Mouse (Mus musculus) myocyte (in vitro differentiated cells): ENCODE measurements around the gene Sash1. TPM values are rescaled to one million over a fixed set of nuclear protein-coding genes. Genes with fewer than 3 reads are reported as not detected.

Experiments used
- H3K27me3 ChIP-seq: one replicate; pipeline ENCODE4 v1.6.1; 2011; ENCODE audit not compliant: control insufficient read depth, insufficient read depth, insufficient read length
- H3K36me3 ChIP-seq: one replicate; pipeline ENCODE4 v1.6.1; 2011; ENCODE audit not compliant: control insufficient read depth, insufficient read depth
- H3K4me2 ChIP-seq: one replicate; pipeline ENCODE4 v1.6.1; 2011; ENCODE audit warnings: low read depth, control low read depth
- H3K4me3 ChIP-seq: one replicate; pipeline ENCODE4 v1.5.1; 2011; ENCODE audit warnings: mild to moderate bottlenecking, control low read depth, moderate library complexity
- H3K79me2 ChIP-seq: one replicate; pipeline ENCODE4 v1.6.1; 2011; ENCODE audit not compliant: control insufficient read depth, insufficient read depth
- H3ac ChIP-seq: one replicate; pipeline ENCODE4 v1.6.1; 2011; ENCODE audit not compliant: control insufficient read depth, insufficient read length
- CEBPB ChIP-seq: IDR thresholded peaks from 2 replicates; pipeline ENCODE4 v1.6.1; 2011; ENCODE audit warnings: mild to moderate bottlenecking, moderate library complexity; ENCODE audit not compliant: poor library complexity, insufficient read depth, severe bottlenecking
- E2F4 ChIP-seq: IDR thresholded peaks from one replicate; pipeline ENCODE4 v1.6.1; 2011; ENCODE audit warnings: mild to moderate bottlenecking, control low read depth, moderate library complexity; ENCODE audit not compliant: insufficient read depth
- MAX ChIP-seq: IDR thresholded peaks from one replicate; pipeline ENCODE4 v1.6.1; 2011; ENCODE audit warnings: low read depth, mild to moderate bottlenecking, control low read depth
- MYOD1 ChIP-seq, 3 experiments: IDR thresholded peaks; one replicate each; pipeline ENCODE4 v1.6.1; 2011; ENCODE audit warnings: control low read depth in 2 of 3, low read depth in 2 of 3, mild to moderate bottlenecking in 2 of 3, moderate library complexity in 1 of 3; ENCODE audit not compliant: insufficient read length in 2 of 3, control insufficient read depth in 1 of 3
- MYOG ChIP-seq, 3 experiments: IDR thresholded peaks; one replicate each; pipeline ENCODE4 v1.6.1; 2011; ENCODE audit warnings: control low read depth in 2 of 3, low read depth in 2 of 3, mild to moderate bottlenecking in 2 of 3; ENCODE audit not compliant: insufficient read length in 2 of 3, control insufficient read depth in 1 of 3, insufficient read depth in 1 of 3
- POLR2A ChIP-seq: IDR thresholded peaks from one replicate; pipeline ENCODE4 v1.6.1; 2011; ENCODE audit warnings: low read depth, mild to moderate bottlenecking, control low read depth, moderate library complexity; ENCODE audit not compliant: insufficient read length
- POLR2AphosphoS2 ChIP-seq: IDR thresholded peaks from one replicate; pipeline ENCODE4 v1.6.1; 2011; ENCODE audit warnings: low read depth, control low read depth; ENCODE audit not compliant: insufficient read length
- REST ChIP-seq: IDR thresholded peaks from one replicate; pipeline ENCODE4 v1.6.1; 2011; ENCODE audit warnings: mild to moderate bottlenecking, control low read depth, moderate library complexity; ENCODE audit not compliant: insufficient read depth, insufficient read length
- SRF ChIP-seq: IDR thresholded peaks from one replicate; pipeline ENCODE4 v1.6.1; 2011; ENCODE audit warnings: low read depth; ENCODE audit not compliant: control insufficient read depth, insufficient read length
- TCF12 ChIP-seq: IDR thresholded peaks from one replicate; pipeline ENCODE4 v1.6.1; 2011; ENCODE audit warnings: mild to moderate bottlenecking, control low read depth; ENCODE audit not compliant: poor library complexity, insufficient read depth, severe bottlenecking
- TCF3 ChIP-seq: IDR thresholded peaks from one replicate; pipeline ENCODE4 v1.6.1; 2011; ENCODE audit warnings: low read depth, control low read depth; ENCODE audit not compliant: insufficient read length
- USF1 ChIP-seq: IDR thresholded peaks from one replicate; pipeline ENCODE4 v1.6.1; 2011; ENCODE audit warnings: low read depth, mild to moderate bottlenecking, control low read depth, moderate library complexity
- polyA plus RNA-seq: library from polyadenylated mRNA; unstranded; fragments of >200 nt; fragmentation: generic; extraction: Trizol; gene quantifications from one replicate; pipeline ENCODE4 v1.2.1, GENCODE M21; 2012; ENCODE audit warnings: missing spikeins

Gene Sash1
- polyA plus RNA-seq, 1 experiment = 1.9 TPM

DNA sequence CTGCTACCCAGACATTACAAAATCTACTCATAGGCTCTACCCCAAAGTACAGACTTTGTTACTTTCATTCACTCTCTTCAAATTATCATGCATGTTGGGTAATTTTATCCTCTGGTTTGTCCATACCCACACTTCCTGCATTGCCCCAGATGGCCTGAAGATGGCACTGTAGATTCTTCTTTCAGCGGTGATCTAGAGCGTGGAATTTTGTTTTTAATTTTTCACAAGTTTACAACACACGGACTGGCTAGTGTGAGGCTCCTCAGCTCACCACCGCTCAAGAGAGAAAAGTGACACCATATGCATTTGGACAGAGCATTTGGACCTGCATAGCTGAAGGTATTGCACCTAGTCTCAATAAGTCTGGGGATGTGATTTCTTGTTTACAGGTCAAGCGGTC lies 93.5 kb downstream of the Sash1 start:
- Histone ChIP-seq H3ac (no peak overlapping the region), H3K36me3 (no peaks in the 10 kb centered on the region), H3K79me2 (no peaks in the 10 kb centered on the region), H3K27me3 (no peaks in the 10 kb centered on the region), H3K4me3 (no peak overlapping the region), H3K4me2 (no peak overlapping the region)
- no peak for TF ChIP-seq MAX
- TF ChIP-seq MYOD1 (IDR thresholded peaks at IDR 0.05; ENCODE audit: control insufficient read depth in 1 of 3, insufficient read length in 2 of 3, low read depth in 2 of 3) = no peak
- no peak for TF ChIP-seq E2F4

- H3K27me3 ChIP-seq = no peaks in the 10 kb centered on the region
Measured at GRCm38 (mm10) chr10:8789096-8789495, 96.8 kb downstream of the Sash1 start.

GRCm38 (mm10) chr10:8787221-8787620 lies 98.6 kb downstream of the Sash1 start:
- TF ChIP-seq CEBPB (no peak), MYOD1 (IDR thresholded peaks at IDR 0.05; ENCODE audit: control insufficient read depth in 1 of 3, insufficient read length in 2 of 3, low read depth in 2 of 3) (no peak), MAX (no peak), POLR2AphosphoS2 (no peak), TCF3 (no peak), E2F4 (no peak), POLR2A (no peak), REST (no peak), MYOG (IDR thresholded peaks at IDR 0.05; ENCODE audit: control insufficient read depth in 1 of 3, insufficient read depth in 1 of 3, insufficient read length in 2 of 3, low read depth in 2 of 3) (no peak), USF1 (no peak), TCF12 (no peak), SRF (no peak)
- H3K4me2 ChIP-seq = no peak overlapping the region
- H3K36me3 ChIP-seq = no peaks in the 10 kb centered on the region
- no peak overlapping the region for H3ac ChIP-seq
- H3K79me2 ChIP-seq = no peaks in the 10 kb centered on the region
- H3K27me3 ChIP-seq = no peaks in the 10 kb centered on the region
- H3K4me3 ChIP-seq = no peak overlapping the region

More at GRCm38 (mm10) chr10:8789096-8789495, 96.8 kb downstream of the Sash1 start:
- no peaks in the 10 kb centered on the region for H3K79me2 ChIP-seq
- no peaks in the 10 kb centered on the region for H3K36me3 ChIP-seq
- H3K4me3 ChIP-seq = no peak overlapping the region
- TF ChIP-seq TCF3 = no peak
- no peak for TF ChIP-seq MYOD1 (IDR thresholded peaks at IDR 0.05; ENCODE audit: control insufficient read depth in 1 of 3, insufficient read length in 2 of 3, low read depth in 2 of 3)
- no peak for TF ChIP-seq SRF
- TF ChIP-seq POLR2AphosphoS2 = no peak
- TF ChIP-seq E2F4 = no peak
- no peak for TF ChIP-seq POLR2A
- TF ChIP-seq MYOG (IDR thresholded peaks at IDR 0.05; ENCODE audit: control insufficient read depth in 1 of 3, insufficient read depth in 1 of 3, insufficient read length in 2 of 3, low read depth in 2 of 3) = no peak
- TF ChIP-seq TCF12 = no peak
- no peak for TF ChIP-seq USF1
- TF ChIP-seq MAX = no peak
- no peak for TF ChIP-seq REST
- no peak for TF ChIP-seq CEBPB
- H3K4me2 ChIP-seq = no peak overlapping the region
- H3ac ChIP-seq = no peak overlapping the region

- Histone ChIP-seq H3K27me3 (no peaks in the 10 kb centered on the region), H3K36me3 (no peaks in the 10 kb centered on the region), H3ac (no peak overlapping the region), H3K79me2 (no peaks in the 10 kb centered on the region), H3K4me2 (no peak overlapping the region), H3K4me3 (no peak overlapping the region)
- TF ChIP-seq POLR2A (no peak), SRF (no peak), E2F4 (no peak), USF1 (no peak)
Measured at GRCm38 (mm10) chr10:8785451-8786145, 100.3 kb downstream of the Sash1 start.

DNA sequence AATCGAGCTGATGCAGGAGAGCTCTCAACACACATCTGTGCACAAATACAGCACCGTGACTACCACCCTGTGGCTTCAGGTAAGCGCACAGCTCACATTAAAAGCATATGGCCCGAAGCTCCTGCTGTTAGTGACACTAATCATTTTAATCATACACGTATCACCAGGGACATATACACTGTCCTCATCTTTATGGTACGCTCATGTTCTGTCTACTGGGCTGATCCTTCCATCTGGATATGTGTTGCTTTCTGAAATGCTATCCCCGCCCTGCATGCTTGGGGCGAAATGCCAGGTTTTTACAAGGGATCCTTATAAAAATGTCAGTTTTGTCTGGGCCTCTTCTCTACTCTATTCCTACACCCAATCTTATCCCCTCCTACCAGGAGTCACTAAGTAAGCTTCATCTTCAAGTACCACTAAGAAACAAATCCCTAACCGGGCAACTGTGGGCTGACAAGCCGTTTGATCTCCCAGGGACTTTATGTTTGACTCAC lies 103.9 kb downstream of the Sash1 start:
- TF ChIP-seq MYOD1 (IDR thresholded peaks at IDR 0.05; ENCODE audit: control insufficient read depth in 1 of 3, insufficient read length in 2 of 3, low read depth in 2 of 3) (no peak), USF1 (no peak), SRF (no peak), POLR2AphosphoS2 (no peak), TCF12 (no peak), TCF3 (no peak), POLR2A (no peak), E2F4 (no peak), MAX (no peak), MYOG (IDR thresholded peaks at IDR 0.05; ENCODE audit: control insufficient read depth in 1 of 3, insufficient read depth in 1 of 3, insufficient read length in 2 of 3, low read depth in 2 of 3) (no peak), CEBPB (no peak), REST (no peak)
- no peak overlapping the region for H3K4me2 ChIP-seq
- H3K36me3 ChIP-seq = no peaks in the 10 kb centered on the region
- no peak overlapping the region for H3ac ChIP-seq
- no peak overlapping the region for H3K4me3 ChIP-seq
- no peaks in the 10 kb centered on the region for H3K27me3 ChIP-seq
- H3K79me2 ChIP-seq = no peaks in the 10 kb centered on the region
